8 mouse cellular contexts compared by ENCODE assay signal in the genomic region with DNA sequence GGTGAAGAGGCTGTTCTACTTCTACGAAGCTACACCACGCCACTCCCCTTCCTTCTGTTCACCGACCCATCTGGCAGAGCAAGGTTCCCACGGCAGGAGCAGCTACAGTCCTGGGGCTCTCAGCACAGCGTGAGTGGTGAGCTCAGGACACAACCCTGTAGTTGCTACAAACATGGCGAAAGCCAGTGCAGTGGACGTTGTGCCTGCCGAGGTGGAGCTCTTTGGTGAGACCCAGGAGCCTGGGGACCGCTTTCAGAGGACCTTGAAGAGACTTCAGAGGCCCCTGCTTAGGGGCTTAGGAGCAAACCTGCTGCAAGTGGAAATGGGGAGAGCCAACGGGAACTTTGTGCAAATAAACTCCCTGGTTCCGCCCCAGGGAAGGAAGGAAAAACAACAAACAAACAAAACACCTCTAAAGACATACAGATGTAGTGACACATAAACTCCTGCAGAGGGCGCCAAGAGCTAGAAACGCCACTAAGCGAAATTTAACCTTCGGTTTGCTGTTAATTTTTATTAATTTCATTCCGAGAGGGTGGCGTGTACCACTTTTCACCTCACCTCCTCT. TPM values are rescaled to one million over a fixed set of nuclear protein-coding genes. Genes with fewer than 3 reads are reported as not detected.
DNase-seq lines count a peak whose midpoint lies in the region; ATAC-seq lines count a peak whose summit lies in the region.

No protein-coding gene starts in this region.

- DNase-seq in heart, adult 9 months (ENCODE audit: low spot score in 2 of 2), result no peak
- DNase-seq in c-Kit-positive CD71-positive TER-119-positive erythroid progenitor cells, embryonic 14.5 days (ENCODE audit: low spot score), result peak; percentile 58
- peak; percentile 37 for DNase-seq in kidney, postnatal 14 days
- DNase-seq in left cerebral cortex, postnatal 10 days (ENCODE audit: extremely low spot score in 1 of 2, low spot score in 2 of 2), result no peak

- H3K4me1 ChIP-seq in heart, embryonic 12.5 days (replicated peaks), result peaks cover 8% of the 10 kb centered on the region; the same call in 1 of the 2 replicates
- H3K4me1 ChIP-seq in megakaryocyte, embryonic 14.5 days, result peaks cover 38% of the 10 kb centered on the region
- no peaks in the 10 kb centered on the region; the same call in 1 of the 2 replicates for H3K4me1 ChIP-seq in stomach, embryonic 16.5 days (ENCODE audit: control insufficient read depth, insufficient read depth, low read length)

- H3K4me2 ChIP-seq in heart, embryonic 12.5 days, result peak overlapping the region; percentile 72
- H3K4me2 ChIP-seq in stomach, embryonic 16.5 days (ENCODE audit: low read depth, low read length), result peak overlapping the region; percentile 67

- H3K27ac ChIP-seq in heart, embryonic 12.5 days (ENCODE audit: poor library complexity, severe bottlenecking), result no peak overlapping the region
- no peak overlapping the region for H3K27ac ChIP-seq in stomach, embryonic 16.5 days (ENCODE audit: low read length)

- H3K36me3 ChIP-seq in heart, embryonic 12.5 days, result no peaks in the 10 kb centered on the region
- no peaks in the 10 kb centered on the region for H3K36me3 ChIP-seq in megakaryocyte, embryonic 14.5 days (replicated peaks; ENCODE audit: low read length)
- H3K36me3 ChIP-seq in stomach, embryonic 16.5 days (ENCODE audit: control insufficient read depth, insufficient read depth, low read length), result no peaks in the 10 kb centered on the region

- WGBS in heart, embryonic 12.5 days, result 15% methylated on average over 17 of the region's 17 CpGs
- WGBS in stomach, embryonic 16.5 days, result 11% methylated on average over 17 of the region's 17 CpGs

- intact Hi-C loops in left cerebral cortex, postnatal 10 days (cut with DNase I), result no loop called here

- H3K4me3 ChIP-seq in heart, embryonic 12.5 days, result peak overlapping the region; percentile 39
- H3K4me3 ChIP-seq in megakaryocyte, embryonic 14.5 days (replicated peaks), result peak overlapping the region; percentile 89
- H3K4me3 ChIP-seq in stomach, embryonic 16.5 days (replicated peaks; ENCODE audit: low read length), result peak overlapping the region; percentile 41

- peaks cover 3% of the 10 kb centered on the region; the same call in 1 of the 2 replicates for H3K27me3 ChIP-seq in heart, embryonic 12.5 days (replicated peaks)
- H3K27me3 ChIP-seq in megakaryocyte, embryonic 14.5 days (replicated peaks), result peaks cover 14% of the 10 kb centered on the region
- H3K27me3 ChIP-seq in stomach, embryonic 16.5 days (ENCODE audit: control insufficient read depth, insufficient read depth, low read length), result no peaks in the 10 kb centered on the region

- H3K9me3 ChIP-seq in heart, embryonic 12.5 days (replicated peaks), result no peaks in the 10 kb centered on the region
- H3K9me3 ChIP-seq in megakaryocyte, embryonic 14.5 days, result no peaks in the 10 kb centered on the region
- H3K9me3 ChIP-seq in stomach, embryonic 16.5 days (replicated peaks; ENCODE audit: control insufficient read depth, low read length), result no peaks in the 10 kb centered on the region

- H3K9ac ChIP-seq in heart, embryonic 12.5 days, result peak overlapping the region; percentile 56
- peak overlapping the region; percentile 49 for H3K9ac ChIP-seq in stomach, embryonic 16.5 days (ENCODE audit: low read length)

- peak; percentile 49 for ATAC-seq in heart, embryonic 12.5 days (ENCODE audit: insufficient number of reproducible peaks, low FRiP score)
- peak; percentile 68 for ATAC-seq in granulocyte monocyte progenitor cell, adult 5-6 weeks (replicated peaks; ENCODE audit: poor library complexity, severe bottlenecking)
- 0 out of 2 replicates have a peak, but pooled peaks have one; percentile 30 for ATAC-seq in stomach, embryonic 16.5 days (ENCODE audit: insufficient read depth, low FRiP score)

RNA-seq across cellular contexts. Expression of a gene that starts 3.2 kb away (rescaled TPM):
- 0.11 and 0.13 TPM in 2 replicates for polyA plus RNA-seq in heart, embryonic 12.5 days (2016; fragmentation: Nextera tagmentation; extraction: Ambion mirVana)
- not detected in 2 replicates for total RNA-seq in granulocyte monocyte progenitor cell, adult 5-6 weeks (2014; fragmentation: Nextera tagmentation)
- 0.13 TPM in 1 of 2 replicates, not detected in the other for total RNA-seq in granulocyte monocyte progenitor cell, adult 5-6 weeks (2017)
- polyA plus RNA-seq in megakaryocyte, embryonic 14.5 days (2012; ENCODE audit: insufficient read depth, low replicate concordance), result not detected in 2 replicates
- polyA plus RNA-seq in stomach, embryonic 16.5 days (2015; fragmentation: Nextera tagmentation; extraction: Ambion mirVana), result 0.72 and 0.80 TPM in 2 replicates
- total RNA-seq in left cerebral cortex, postnatal 10 days (2021), result under 1 TPM in 1 of 2 experiments, not detected in 1; 0.06 TPM

RNA-seq across cellular contexts. Expression of a gene that starts 10.5 kb away (rescaled TPM):
- 4.4 and 5.1 TPM in 2 replicates for polyA plus RNA-seq in heart, embryonic 12.5 days (2016; fragmentation: Nextera tagmentation; extraction: Ambion mirVana)
- total RNA-seq in granulocyte monocyte progenitor cell, adult 5-6 weeks (2014; fragmentation: Nextera tagmentation), result 14.5 and 16.7 TPM in 2 replicates
- 7.2 and 9.5 TPM in 2 replicates for total RNA-seq in granulocyte monocyte progenitor cell, adult 5-6 weeks (2017)
- polyA plus RNA-seq in megakaryocyte, embryonic 14.5 days (2012; ENCODE audit: insufficient read depth, low replicate concordance), result 0.11 TPM in 1 of 2 replicates, not detected in the other
- polyA plus RNA-seq in stomach, embryonic 16.5 days (2015; fragmentation: Nextera tagmentation; extraction: Ambion mirVana), result 4.7 and 5.4 TPM in 2 replicates
- total RNA-seq in left cerebral cortex, postnatal 10 days (2021), result 1 to 10 TPM; 9.5 to 9.6 TPM

RNA-seq across cellular contexts. Expression of a gene that starts 24.2 kb away (rescaled TPM):
- 208 and 213 TPM in 2 replicates for polyA plus RNA-seq in heart, embryonic 12.5 days (2016; fragmentation: Nextera tagmentation; extraction: Ambion mirVana)
- total RNA-seq in granulocyte monocyte progenitor cell, adult 5-6 weeks (2014; fragmentation: Nextera tagmentation), result 78.6 and 79.3 TPM in 2 replicates
- total RNA-seq in granulocyte monocyte progenitor cell, adult 5-6 weeks (2017), result 60.0 and 82.2 TPM in 2 replicates
- 271 and 450 TPM in 2 replicates for polyA plus RNA-seq in megakaryocyte, embryonic 14.5 days (2012; ENCODE audit: insufficient read depth, low replicate concordance)
- 113 TPM in 2 replicates for polyA plus RNA-seq in stomach, embryonic 16.5 days (2015; fragmentation: Nextera tagmentation; extraction: Ambion mirVana)
- total RNA-seq in left cerebral cortex, postnatal 10 days (2021), result 100 to 1,000 TPM; 471 to 480 TPM

RNA-seq across cellular contexts. Expression of a gene that starts 34.2 kb away (rescaled TPM):
- polyA plus RNA-seq in heart, embryonic 12.5 days (2016; fragmentation: Nextera tagmentation; extraction: Ambion mirVana), result 8.5 and 11.6 TPM in 2 replicates
- not detected in 2 replicates for total RNA-seq in granulocyte monocyte progenitor cell, adult 5-6 weeks (2014; fragmentation: Nextera tagmentation)
- total RNA-seq in granulocyte monocyte progenitor cell, adult 5-6 weeks (2017), result 1.5 and 2.3 TPM in 2 replicates
- 5.3 and 6.7 TPM in 2 replicates for polyA plus RNA-seq in megakaryocyte, embryonic 14.5 days (2012; ENCODE audit: insufficient read depth, low replicate concordance)
- polyA plus RNA-seq in stomach, embryonic 16.5 days (2015; fragmentation: Nextera tagmentation; extraction: Ambion mirVana), result 44.0 and 50.7 TPM in 2 replicates
- total RNA-seq in left cerebral cortex, postnatal 10 days (2021), result 100 to 1,000 TPM; 172 to 180 TPM

RNA-seq across cellular contexts. Expression of a gene that starts 39.9 kb away (rescaled TPM):
- 26.5 and 28.4 TPM in 2 replicates for polyA plus RNA-seq in heart, embryonic 12.5 days (2016; fragmentation: Nextera tagmentation; extraction: Ambion mirVana)
- total RNA-seq in granulocyte monocyte progenitor cell, adult 5-6 weeks (2014; fragmentation: Nextera tagmentation), result 9.3 and 14.0 TPM in 2 replicates
- 234 and 237 TPM in 2 replicates for total RNA-seq in granulocyte monocyte progenitor cell, adult 5-6 weeks (2017)
- 16.9 TPM in 1 of 2 replicates, not detected in the other for polyA plus RNA-seq in megakaryocyte, embryonic 14.5 days (2012; ENCODE audit: insufficient read depth, low replicate concordance)
- polyA plus RNA-seq in stomach, embryonic 16.5 days (2015; fragmentation: Nextera tagmentation; extraction: Ambion mirVana), result 28.1 and 33.0 TPM in 2 replicates
- total RNA-seq in left cerebral cortex, postnatal 10 days (2021), result 10 to 100 TPM; 66.5 to 67.4 TPM

Comparison
In these comparisons a context has a peak if more than half of its experiments do, and no peak if none do; other contexts are left out.
1. H3K4me3 ChIP-seq: peak in every context shown above with its lines; median percentile 89 in megakaryocyte, embryonic 14.5 days; 41 in stomach, embryonic 16.5 days; 39 in heart, embryonic 12.5 days.
2. DNase-seq: peak in c-Kit-positive CD71-positive TER-119-positive erythroid progenitor cells, embryonic 14.5 days (single experiment) and kidney, postnatal 14 days (single experiment); none in heart, adult 9 months (0 of 2) and left cerebral cortex, postnatal 10 days (0 of 2).
3. Peak in every context shown above with its lines, with median percentiles within 50 percentile points of each other: ATAC-seq.